Comparison of ENCODE assay signal across 9 mouse cellular contexts in genomic region chrX:7429524-7429865, GRCm38 (mm10). TPM values are rescaled to one million over a fixed set of nuclear protein-coding genes. Genes with fewer than 3 reads are reported as not detected.
DNase-seq lines count a peak whose midpoint lies in the region; ATAC-seq lines count a peak whose summit lies in the region.
"Had no signal": no experiment of that assay in that cellular context is flagged by ENCODE, and none has a peak within 500 bp of the region (broad histone marks: within the 10 kb centered on the region; RNA-seq: fewer than 3 reads in every experiment).

No protein-coding gene starts in this region.

- H3K4me1 ChIP-seq in heart, embryonic 15.5 days (replicated peaks), result peaks cover 13% of the 10 kb centered on the region
- H3K4me1 ChIP-seq in forebrain, embryonic 14.5 days (ENCODE audit: control insufficient read depth, insufficient read depth, low read length), result peaks cover 6% of the 10 kb centered on the region; the same call in 1 of the 2 replicates
- H3K4me1 ChIP-seq: liver, embryonic 15.5 days had no signal

- H3K27me3 ChIP-seq in heart, embryonic 15.5 days, result no peaks in the 10 kb centered on the region
- no peaks in the 10 kb centered on the region for H3K27me3 ChIP-seq in forebrain, embryonic 14.5 days (replicated peaks; ENCODE audit: control insufficient read depth, insufficient read depth, low read length)
- H3K27me3 ChIP-seq: liver, embryonic 15.5 days had no signal

- no peak overlapping the region for H3K4me2 ChIP-seq in heart, embryonic 15.5 days
- no peak overlapping the region for H3K4me2 ChIP-seq in forebrain, embryonic 14.5 days (ENCODE audit: low read length)
- H3K4me2 ChIP-seq: liver, embryonic 15.5 days had no signal

- H3K9ac ChIP-seq in heart, embryonic 15.5 days, result no peak overlapping the region
- H3K9ac ChIP-seq in forebrain, embryonic 14.5 days (ENCODE audit: low read length), result no peak overlapping the region
- H3K9ac ChIP-seq: liver, embryonic 15.5 days had no signal

- 18% methylated on average over 5 of the region's 5 CpGs for WGBS in heart, embryonic 15.5 days
- 25% methylated on average over 5 of the region's 5 CpGs for WGBS in forebrain, embryonic 14.5 days

- ATAC-seq in heart, embryonic 15.5 days (replicated peaks; ENCODE audit: insufficient number of reproducible peaks, insufficient read depth, low FRiP score, low read depth), result no peak
- ATAC-seq in forebrain, embryonic 14.5 days, result peak; percentile 21

- peak overlapping the region; percentile 72 for H3K27ac ChIP-seq in heart, embryonic 15.5 days
- H3K27ac ChIP-seq in forebrain, embryonic 14.5 days (ENCODE audit: low read depth, low read length), result peak overlapping the region; percentile 30; the same call in 1 of the 2 replicates
- H3K27ac ChIP-seq: liver, embryonic 15.5 days had no signal

- H3K9me3 ChIP-seq in heart, embryonic 15.5 days (replicated peaks), result no peaks in the 10 kb centered on the region
- no peaks in the 10 kb centered on the region for H3K9me3 ChIP-seq in forebrain, embryonic 14.5 days (replicated peaks; ENCODE audit: control insufficient read depth, low read length)
- H3K9me3 ChIP-seq: liver, embryonic 15.5 days had no signal

- DNase-seq in heart, adult 8-10 months (ENCODE audit: low spot score), result no peak
- DNase-seq in 3T3-L1 (ENCODE audit: low read depth, low spot score), result peak; percentile 72
- DNase-seq in ES-CJ7 (ENCODE audit: low read depth, low spot score), result peak; percentile 91
- no peak for DNase-seq in forebrain, embryonic 14.5 days (ENCODE audit: low spot score)
- no peak for DNase-seq in thymus, postnatal 10 days (ENCODE audit: low spot score in 2 of 2)
- DNase-seq in kidney, postnatal 36 days, result no peak
- no peak for DNase-seq in testis, postnatal 14 days (ENCODE audit: low spot score)

- H3K36me3 ChIP-seq in heart, embryonic 15.5 days, result no peaks in the 10 kb centered on the region
- H3K36me3 ChIP-seq in forebrain, embryonic 14.5 days (ENCODE audit: control insufficient read depth, insufficient read depth, low read length), result no peaks in the 10 kb centered on the region
- H3K36me3 ChIP-seq: liver, embryonic 15.5 days had no signal

- no peak overlapping the region for H3K4me3 ChIP-seq in heart, embryonic 15.5 days
- no peak overlapping the region for H3K4me3 ChIP-seq in forebrain, embryonic 14.5 days (ENCODE audit: low read depth, low read length)
- H3K4me3 ChIP-seq: liver, embryonic 15.5 days had no signal

RNA-seq across cellular contexts. Expression of gene Usp27x, which starts 53.9 kb away (rescaled TPM):
- polyA plus RNA-seq in heart, embryonic 15.5 days (2015; fragmentation: Nextera tagmentation; extraction: Ambion mirVana), result 0.30 and 0.55 TPM in 2 replicates
- total RNA-seq in heart, adult 8-10 months (2022), result under 1 TPM; 0.34 to 0.63 (median 0.63) TPM
- polyA plus RNA-seq in forebrain, embryonic 14.5 days (2014; fragmentation: Nextera tagmentation; extraction: Ambion mirVana), result 0.75 TPM in 2 replicates

Comparison
In these comparisons a context has a peak if more than half of its experiments do, and no peak if none do; other contexts are left out.
1. DNase-seq: peak in 3T3-L1 (single experiment) and ES-CJ7 (single experiment); none in heart, adult 8-10 months (single experiment), forebrain, embryonic 14.5 days (single experiment), thymus, postnatal 10 days (0 of 2), kidney, postnatal 36 days (0 of 2) and testis, postnatal 14 days (single experiment).